Mouse (Mus musculus) forebrain, embryonic 10.5 days (tissue): ENCODE measurements around the gene Vav3. TPM values are rescaled to one million over a fixed set of nuclear protein-coding genes. Genes with fewer than 3 reads are reported as not detected.

Experiments used
- DNase-seq: peaks from one replicate; pipeline ENCODE4 v3.0.0-alpha.2; 2017; ENCODE audit warnings: low spot score; ENCODE audit errors: extremely low spot score
- H3K27ac ChIP-seq: fragments of 300-500 bp; sonication (generic); 2 replicates; pipeline ENCODE4 v1.5.1; 2016; ENCODE audit warnings: mild to moderate bottlenecking
- H3K27me3 ChIP-seq: fragments of 300-500 bp; sonication (generic); 2 replicates; pipeline ENCODE4 v1.6.1; 2016; ENCODE audit warnings: mild to moderate bottlenecking; ENCODE audit not compliant: poor library complexity, severe bottlenecking
- H3K36me3 ChIP-seq: fragments of 300-500 bp; sonication (generic); replicated peaks from 2 replicates; pipeline ENCODE4 v1.6.1; 2016; ENCODE audit warnings: mild to moderate bottlenecking, moderate library complexity
- H3K4me1 ChIP-seq: fragments of 300-500 bp; sonication (generic); 2 replicates; pipeline ENCODE4 v1.6.1; 2016
- H3K4me3 ChIP-seq: fragments of 300-500 bp; sonication (generic); 2 replicates; pipeline ENCODE4 v1.5.1; 2016; ENCODE audit warnings: mild to moderate bottlenecking, moderate library complexity
- H3K9me3 ChIP-seq: fragments of 300-500 bp; sonication (generic); 2 replicates; pipeline ENCODE4 v1.6.1; 2016; ENCODE audit warnings: mild to moderate bottlenecking, moderate library complexity
- WGBS: fragments of 180-500 bp; shearing (Covaris S2); methylation state at CpG from one replicate; pipeline ENCODE4 v1.1.7; 2016; 5-methylcytosine and 5-hydroxymethylcytosine counted together
- polyA plus RNA-seq: library from polyadenylated mRNA; unstranded; fragments of >200 nt; fragmentation: Nextera tagmentation; extraction: Ambion mirVana; gene quantifications from 2 replicates; pipeline ENCODE4 v1.2.1, GENCODE M21; 2016

Vav3 gene
- polyA plus RNA-seq, 1 experiment from 2014 or later = 4.1 TPM

DNA sequence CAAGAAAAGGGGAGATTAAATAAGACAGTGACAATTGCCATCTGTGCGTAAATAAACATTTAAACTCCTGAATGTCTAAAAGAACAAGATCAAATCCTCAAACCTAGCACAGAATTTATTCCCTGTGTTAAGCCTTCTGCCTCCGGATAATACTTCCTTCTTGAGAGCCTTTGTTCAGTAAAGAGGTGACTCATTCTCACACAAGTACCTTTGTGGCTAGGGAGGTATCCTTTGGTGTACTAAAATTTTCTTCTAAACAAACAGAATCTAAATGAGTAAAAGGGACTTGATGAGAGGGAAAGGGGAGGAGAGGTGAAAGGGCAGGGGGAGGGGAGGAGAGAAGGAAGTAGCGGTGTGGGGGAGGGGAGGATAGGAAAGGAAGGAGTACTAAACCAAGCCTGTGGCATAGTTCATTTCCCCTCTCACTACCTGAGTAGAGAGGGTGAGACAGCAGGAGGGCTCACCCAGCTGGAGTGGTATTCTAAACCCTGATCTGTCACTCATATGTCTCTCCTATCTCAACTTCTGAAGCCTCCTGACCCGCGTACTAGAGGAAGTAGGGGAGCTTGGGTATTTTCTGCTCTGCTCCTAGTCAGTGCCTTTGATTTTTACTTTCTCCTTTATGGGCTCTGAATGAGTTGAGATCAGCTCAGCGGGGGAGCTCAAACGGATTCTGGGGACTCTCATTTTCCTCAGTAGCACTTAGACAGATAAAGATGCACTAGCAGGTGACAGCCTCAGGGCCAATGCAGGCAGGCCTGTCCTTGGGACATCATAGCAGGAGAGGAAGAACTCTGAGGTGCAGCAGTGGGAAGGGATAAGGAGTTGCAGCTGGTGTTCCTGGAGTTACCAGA is 16.8 kb upstream of the Vav3 start:
- Histone ChIP-seq H3K27me3 (no peaks in the 10 kb centered on the region), H3K27ac (no peak overlapping the region), H3K9me3 (no peaks in the 10 kb centered on the region), H3K4me3 (no peak overlapping the region), H3K36me3 (no peaks in the 10 kb centered on the region), H3K4me1 (no peaks in the 10 kb centered on the region)
- DNase-seq = no peak
- 67% methylated on average over 7 of the region's 7 CpGs for WGBS

DNA sequence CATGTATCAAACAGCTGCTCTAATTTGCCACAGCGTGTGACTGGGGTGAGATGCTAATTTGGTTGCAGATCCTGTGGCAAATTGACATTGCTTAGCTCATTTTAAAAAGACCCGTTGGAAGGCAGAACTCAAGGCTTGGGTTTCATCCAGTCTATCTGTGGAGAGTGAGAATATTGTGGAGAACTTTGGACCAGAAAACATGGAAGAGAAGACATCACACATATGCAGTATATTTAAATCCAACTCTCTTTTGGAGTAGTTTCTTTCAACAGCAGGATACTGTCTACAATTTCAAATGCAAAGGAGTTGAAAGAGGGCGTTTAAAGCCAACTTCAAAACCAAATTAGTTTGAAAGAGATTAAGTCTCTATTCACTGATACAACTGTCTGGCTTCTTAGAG is 13.3 kb upstream of the Vav3 start:
- no peaks in the 10 kb centered on the region for H3K9me3 ChIP-seq
- no peaks in the 10 kb centered on the region for H3K4me1 ChIP-seq
- 81% methylated on average over 3 of the region's 3 CpGs for WGBS
- no peak overlapping the region for H3K4me3 ChIP-seq
- DNase-seq = no peak
- no peaks in the 10 kb centered on the region for H3K36me3 ChIP-seq
- H3K27ac ChIP-seq = no peak overlapping the region
- H3K27me3 ChIP-seq = no peaks in the 10 kb centered on the region

DNA sequence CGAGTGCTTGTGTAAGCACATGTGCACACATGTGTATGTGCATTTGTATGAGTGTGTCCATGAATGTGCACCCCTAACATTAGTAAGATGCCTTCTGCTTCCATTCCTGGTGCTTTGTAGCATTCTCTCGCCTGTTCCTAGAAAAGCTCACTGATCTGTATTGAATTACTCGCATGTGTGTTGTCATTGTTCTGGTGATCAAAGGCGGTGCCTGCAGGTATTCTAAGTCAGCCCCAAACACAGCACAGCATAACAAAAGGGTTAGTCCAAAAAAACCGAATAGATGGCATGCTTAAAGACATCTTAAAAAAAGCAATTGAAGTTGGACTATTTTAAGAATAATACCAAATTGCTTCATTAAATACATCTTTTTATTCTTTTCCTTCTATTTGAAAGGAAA is 7.7 kb upstream of the Vav3 start:
- WGBS = 41% methylated on average over 5 of the region's 5 CpGs
- no peaks in the 10 kb centered on the region for H3K27me3 ChIP-seq
- no peak for DNase-seq
- H3K4me1 ChIP-seq = peaks cover 6% of the 10 kb centered on the region
- H3K36me3 ChIP-seq = no peaks in the 10 kb centered on the region
- no peaks in the 10 kb centered on the region for H3K9me3 ChIP-seq
- H3K27ac ChIP-seq = no peak overlapping the region
- no peak overlapping the region for H3K4me3 ChIP-seq

DNA sequence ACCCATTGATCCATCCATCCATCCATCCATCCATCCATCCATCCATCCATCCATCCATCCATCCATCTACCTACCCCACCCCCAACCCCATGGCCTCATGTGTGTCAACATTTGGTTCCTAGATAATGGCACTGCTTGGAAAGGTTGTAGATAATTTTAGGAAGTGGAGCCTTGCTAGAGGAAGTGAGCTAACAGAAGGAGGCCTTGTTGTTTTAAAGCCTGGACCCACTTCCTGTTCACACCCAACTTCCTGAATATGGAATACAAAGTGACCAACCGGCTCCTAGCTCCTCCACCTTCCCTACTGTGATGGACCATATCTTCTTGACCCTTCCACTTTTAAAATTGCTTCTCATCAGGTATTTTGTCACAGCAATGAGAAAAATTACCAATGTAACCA is 5.0 kb upstream of the Vav3 start:
- no peak overlapping the region for H3K27ac ChIP-seq
- H3K36me3 ChIP-seq = no peaks in the 10 kb centered on the region
- H3K4me1 ChIP-seq = peaks cover 11% of the 10 kb centered on the region
- H3K27me3 ChIP-seq = no peaks in the 10 kb centered on the region
- H3K4me3 ChIP-seq = no peak overlapping the region
- no peaks in the 10 kb centered on the region for H3K9me3 ChIP-seq
- no peak for DNase-seq
- WGBS = 89% methylated on average over 1 of the region's 1 CpGs

DNA sequence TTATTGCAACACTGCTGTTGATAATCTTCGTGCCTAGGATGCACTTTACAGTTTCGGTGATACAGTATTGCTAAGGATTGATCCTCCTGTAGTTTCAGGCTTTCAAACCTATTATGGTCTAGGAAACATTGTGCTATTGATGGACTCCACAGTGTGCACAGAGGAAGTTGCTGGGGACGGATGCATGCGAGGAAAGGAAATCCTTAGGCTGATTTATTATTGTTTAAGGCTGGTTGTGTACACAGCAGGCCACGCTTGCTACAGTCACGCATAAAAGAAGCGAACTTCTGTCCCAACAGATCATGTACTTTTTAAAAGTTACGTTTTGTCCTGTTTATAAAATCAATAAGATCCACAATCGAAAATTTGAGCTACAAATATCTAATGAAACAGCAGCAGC is 1.2 kb upstream of the Vav3 start:
- Histone ChIP-seq H3K27me3 (peaks cover 30% of the 10 kb centered on the region), H3K4me1 (peaks cover 18% of the 10 kb centered on the region), H3K9me3 (no peaks in the 10 kb centered on the region), H3K27ac (no peak overlapping the region), H3K36me3 (no peaks in the 10 kb centered on the region), H3K4me3 (no peak overlapping the region)
- WGBS = 78% methylated on average over 9 of the region's 9 CpGs
- DNase-seq = no peak

DNA sequence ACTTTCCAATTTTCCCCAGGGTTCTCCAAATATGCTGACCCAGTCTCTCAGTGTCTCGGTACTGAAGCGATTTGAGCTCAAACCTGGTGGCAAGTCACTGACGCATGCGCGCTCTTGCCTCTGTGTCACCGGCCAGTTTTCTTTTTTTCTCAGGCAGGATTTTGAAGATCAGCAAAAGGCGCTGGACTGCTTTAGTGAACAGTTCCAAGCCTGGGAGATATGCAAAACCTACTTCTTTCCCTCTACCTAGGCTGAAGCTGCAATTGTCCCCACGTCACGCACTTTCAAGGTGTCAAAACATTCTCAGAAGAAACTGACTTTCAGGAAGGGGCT is 546 bp upstream of the Vav3 start:
- 0% methylated on average over 9 of the region's 9 CpGs for WGBS
- peaks cover 18% of the 10 kb centered on the region for H3K4me1 ChIP-seq
- H3K4me3 ChIP-seq = peak overlapping the region; percentile 82
- H3K9me3 ChIP-seq = no peaks in the 10 kb centered on the region
- DNase-seq = no peak
- no peaks in the 10 kb centered on the region for H3K36me3 ChIP-seq
- peaks cover 30% of the 10 kb centered on the region for H3K27me3 ChIP-seq
- peak overlapping the region; percentile 90 for H3K27ac ChIP-seq

DNA sequence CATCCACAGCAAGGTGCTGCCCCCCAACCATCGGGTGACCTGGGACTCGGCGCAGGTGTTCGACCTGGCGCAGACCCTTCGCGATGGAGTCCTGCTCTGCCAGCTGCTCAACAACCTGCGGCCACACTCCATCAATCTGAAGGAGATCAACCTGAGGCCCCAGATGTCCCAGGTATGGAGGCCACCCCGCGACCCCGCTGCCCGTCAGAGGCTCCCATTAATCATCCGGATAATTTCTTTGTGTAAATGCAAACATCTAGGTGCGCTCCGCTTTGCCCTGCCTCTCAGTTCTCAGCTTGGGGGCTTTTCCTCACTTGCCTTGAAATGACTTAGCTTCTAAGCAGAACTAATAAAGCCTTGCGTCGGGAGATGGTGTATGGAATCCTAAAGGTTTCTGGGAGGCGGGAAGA is 623 bp downstream of the Vav3 start:
- no peaks in the 10 kb centered on the region for H3K36me3 ChIP-seq
- H3K9me3 ChIP-seq = no peaks in the 10 kb centered on the region
- peaks cover 30% of the 10 kb centered on the region for H3K27me3 ChIP-seq
- H3K4me3 ChIP-seq = peak overlapping the region; percentile 82
- H3K4me1 ChIP-seq = peaks cover 18% of the 10 kb centered on the region
- H3K27ac ChIP-seq = peak overlapping the region; percentile 90
- peak; percentile 32 for DNase-seq
- 2% methylated on average over 18 of the region's 18 CpGs for WGBS

DNA sequence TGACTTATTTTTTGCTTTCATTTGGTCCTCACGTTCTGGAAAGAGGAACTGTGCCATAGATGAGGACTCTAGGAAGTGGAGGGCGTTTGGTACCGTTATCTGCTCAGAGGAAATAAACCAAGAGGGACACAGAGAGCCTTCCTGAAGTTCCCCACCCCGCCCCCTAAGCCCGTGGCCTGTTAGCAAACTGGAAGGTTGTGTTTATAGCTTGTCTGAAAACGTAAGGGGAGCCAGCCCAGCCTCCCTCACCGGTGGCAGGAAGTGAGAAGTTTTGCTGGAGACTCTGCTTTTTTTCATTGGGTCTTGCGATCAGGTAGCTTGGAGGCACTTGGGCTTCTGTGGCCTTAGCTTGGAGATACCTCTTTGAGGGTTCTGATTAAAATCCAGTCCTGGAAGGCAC is 1.2 kb downstream of the Vav3 start:
- peaks cover 18% of the 10 kb centered on the region for H3K4me1 ChIP-seq
- peak overlapping the region; percentile 82 for H3K4me3 ChIP-seq
- no peaks in the 10 kb centered on the region for H3K36me3 ChIP-seq
- peak; percentile 23 for DNase-seq
- 0 out of 2 replicates have a peak overlapping the region, but pooled peaks have one; percentile 90 for H3K27ac ChIP-seq
- no peaks in the 10 kb centered on the region for H3K9me3 ChIP-seq
- peaks cover 30% of the 10 kb centered on the region for H3K27me3 ChIP-seq
- WGBS = 3% methylated on average over 8 of the region's 8 CpGs

DNA sequence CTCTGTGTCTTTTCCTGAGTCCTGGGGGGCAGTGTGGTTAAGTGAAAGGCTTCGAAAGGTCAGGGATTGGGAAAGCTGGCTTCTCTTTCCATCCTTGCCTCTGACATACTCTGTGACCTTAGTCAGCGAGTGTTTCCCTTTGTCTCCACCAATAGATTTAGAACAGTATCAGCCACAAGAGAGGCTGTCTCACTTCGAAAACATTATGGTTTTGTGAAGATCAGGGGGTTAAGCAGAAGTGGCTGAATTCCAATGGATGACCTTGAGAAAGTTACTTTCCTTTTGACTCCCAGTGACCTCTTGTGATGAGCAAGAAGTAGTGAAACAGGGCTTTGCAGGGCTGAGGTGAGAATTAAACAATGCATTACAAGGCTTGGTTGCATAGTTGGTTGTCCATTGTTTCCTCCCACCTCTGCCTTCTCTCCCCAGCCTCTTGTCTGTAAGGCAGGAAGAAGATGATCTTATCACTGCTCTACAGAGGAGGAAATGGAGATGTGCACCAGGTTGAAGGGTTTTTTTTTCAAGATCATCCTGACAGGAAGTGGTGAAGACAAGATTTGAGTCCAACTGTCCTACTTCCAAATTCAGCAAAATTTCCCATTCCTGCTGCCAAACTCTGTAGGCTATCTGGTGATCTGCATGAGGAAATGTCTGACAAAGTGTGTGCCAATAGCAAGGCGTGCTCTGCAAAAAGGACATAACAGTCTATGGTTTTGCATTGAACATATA is 11.7 kb downstream of the Vav3 start:
- WGBS = 85% methylated on average over 4 of the region's 4 CpGs

DNA sequence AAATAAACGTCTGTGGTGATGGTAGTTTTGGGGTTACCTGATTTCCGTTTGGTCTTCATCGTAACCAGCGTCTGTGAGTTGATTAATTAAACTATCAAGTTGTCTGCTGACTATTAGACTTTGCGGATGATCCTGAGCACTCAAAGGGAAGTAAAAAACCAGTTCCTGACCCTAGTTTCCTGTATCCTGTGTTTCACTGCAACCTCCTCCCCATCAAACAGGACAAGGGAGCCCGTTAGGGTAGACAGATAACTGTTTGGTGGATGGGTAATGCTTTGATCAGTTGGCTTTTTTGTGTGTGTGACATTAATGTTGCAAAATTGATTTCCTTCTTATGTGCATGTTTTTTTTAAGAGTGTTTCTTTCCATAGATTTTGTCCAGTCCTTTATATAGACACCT is 12.2 kb downstream of the Vav3 start:
- H3K27ac ChIP-seq = no peak overlapping the region
- H3K9me3 ChIP-seq = no peaks in the 10 kb centered on the region
- no peaks in the 10 kb centered on the region for H3K27me3 ChIP-seq
- 88% methylated on average over 6 of the region's 6 CpGs for WGBS
- H3K4me3 ChIP-seq = no peak overlapping the region
- no peak for DNase-seq
- H3K4me1 ChIP-seq = no peaks in the 10 kb centered on the region
- H3K36me3 ChIP-seq = no peaks in the 10 kb centered on the region

More for the DNA sequence above, 11.7 kb downstream of the Vav3 start:
- no peak overlapping the region for H3K4me3 ChIP-seq
- no peak for DNase-seq
- no peaks in the 10 kb centered on the region for H3K36me3 ChIP-seq
- H3K9me3 ChIP-seq = no peaks in the 10 kb centered on the region
- no peaks in the 10 kb centered on the region for H3K27me3 ChIP-seq
- no peak overlapping the region for H3K27ac ChIP-seq
- no peaks in the 10 kb centered on the region for H3K4me1 ChIP-seq

DNA sequence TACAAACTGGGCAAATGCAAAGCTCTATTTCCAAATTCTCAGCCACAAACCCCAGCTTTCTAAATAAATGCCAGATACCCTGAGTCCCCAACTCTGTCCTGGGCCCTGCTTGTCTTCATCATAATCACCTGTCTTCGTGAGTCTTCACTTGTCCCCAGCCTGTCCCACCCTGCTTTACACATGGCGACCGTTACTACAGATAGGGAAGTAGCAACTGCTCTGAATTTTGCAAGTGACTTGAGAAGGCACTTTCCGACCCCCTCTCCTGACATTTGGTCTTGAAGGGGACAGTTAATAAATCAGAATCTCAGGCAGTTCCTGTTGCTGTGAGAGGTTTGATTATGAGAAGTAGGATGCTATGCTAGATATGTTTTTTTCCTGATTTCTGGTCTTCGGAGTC is 13.4 kb downstream of the Vav3 start:
- no peaks in the 10 kb centered on the region for H3K4me1 ChIP-seq
- H3K9me3 ChIP-seq = no peaks in the 10 kb centered on the region
- no peak overlapping the region for H3K4me3 ChIP-seq
- H3K27me3 ChIP-seq = no peaks in the 10 kb centered on the region
- no peak for DNase-seq
- no peaks in the 10 kb centered on the region for H3K36me3 ChIP-seq
- WGBS = 92% methylated on average over 5 of the region's 5 CpGs
- H3K27ac ChIP-seq = no peak overlapping the region

DNA sequence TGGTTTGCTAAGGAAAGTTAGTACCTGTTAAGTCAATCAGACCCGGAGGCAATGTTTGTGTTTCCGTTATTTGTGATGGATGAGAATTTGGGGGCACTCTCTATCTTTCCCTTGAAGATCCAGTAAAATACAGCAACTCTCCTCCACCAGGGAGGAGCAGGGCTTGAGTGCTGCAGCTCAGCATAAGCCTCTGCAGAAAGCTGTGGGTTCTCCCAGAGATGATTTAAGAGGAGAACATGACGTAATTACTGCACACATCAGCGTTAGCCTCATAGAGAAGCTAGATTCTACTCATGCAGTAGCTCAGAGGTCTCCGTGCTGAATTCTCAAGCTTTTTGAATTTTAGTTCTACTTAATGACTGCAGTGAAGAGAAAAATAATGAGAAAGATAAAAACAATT is 14.7 kb downstream of the Vav3 start:
- 92% methylated on average over 5 of the region's 5 CpGs for WGBS
- no peaks in the 10 kb centered on the region for H3K9me3 ChIP-seq
- H3K36me3 ChIP-seq = no peaks in the 10 kb centered on the region
- no peak overlapping the region for H3K27ac ChIP-seq
- no peaks in the 10 kb centered on the region for H3K4me1 ChIP-seq
- H3K4me3 ChIP-seq = no peak overlapping the region
- H3K27me3 ChIP-seq = no peaks in the 10 kb centered on the region
- no peak for DNase-seq

DNA sequence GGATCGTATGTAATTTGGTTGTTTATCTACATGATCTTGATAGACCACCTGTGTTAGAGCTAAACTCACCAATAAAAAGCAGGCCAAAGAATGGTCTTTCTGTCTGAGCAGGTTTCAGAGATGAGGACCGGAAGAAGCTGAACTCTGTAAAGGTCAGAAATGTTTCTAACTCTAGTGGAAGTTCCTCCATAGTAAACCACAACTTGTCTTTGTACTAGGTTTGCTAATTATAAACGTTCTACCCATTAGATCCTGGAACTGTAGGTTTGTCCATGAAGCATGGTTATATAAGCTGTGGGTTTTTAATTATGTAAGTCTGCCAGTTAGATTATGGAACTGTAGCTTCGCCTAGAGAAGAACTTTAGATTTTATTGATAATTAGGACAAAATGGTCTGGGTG is 20.3 kb downstream of the Vav3 start:
- no peak for DNase-seq
- no peak overlapping the region for H3K4me3 ChIP-seq
- no peak overlapping the region for H3K27ac ChIP-seq
- H3K36me3 ChIP-seq = no peaks in the 10 kb centered on the region
- H3K4me1 ChIP-seq = no peaks in the 10 kb centered on the region
- no peaks in the 10 kb centered on the region for H3K27me3 ChIP-seq
- no peaks in the 10 kb centered on the region for H3K9me3 ChIP-seq
- WGBS = 83% methylated on average over 4 of the region's 4 CpGs
